Mouse (Mus musculus) cerebellum, adult 9-11 months (tissue): ENCODE results near the gene Tppp.
"Not testable (repeated sequence)": the region's sequence is repeated elsewhere in the genome, so short reads cannot be mapped to it uniquely, and the experiment has no call there.

Experiments used
- DNase-seq: peaks from one replicate; pipeline ENCODE4 v3.0.0; 2022

Gene Tppp

DNA sequence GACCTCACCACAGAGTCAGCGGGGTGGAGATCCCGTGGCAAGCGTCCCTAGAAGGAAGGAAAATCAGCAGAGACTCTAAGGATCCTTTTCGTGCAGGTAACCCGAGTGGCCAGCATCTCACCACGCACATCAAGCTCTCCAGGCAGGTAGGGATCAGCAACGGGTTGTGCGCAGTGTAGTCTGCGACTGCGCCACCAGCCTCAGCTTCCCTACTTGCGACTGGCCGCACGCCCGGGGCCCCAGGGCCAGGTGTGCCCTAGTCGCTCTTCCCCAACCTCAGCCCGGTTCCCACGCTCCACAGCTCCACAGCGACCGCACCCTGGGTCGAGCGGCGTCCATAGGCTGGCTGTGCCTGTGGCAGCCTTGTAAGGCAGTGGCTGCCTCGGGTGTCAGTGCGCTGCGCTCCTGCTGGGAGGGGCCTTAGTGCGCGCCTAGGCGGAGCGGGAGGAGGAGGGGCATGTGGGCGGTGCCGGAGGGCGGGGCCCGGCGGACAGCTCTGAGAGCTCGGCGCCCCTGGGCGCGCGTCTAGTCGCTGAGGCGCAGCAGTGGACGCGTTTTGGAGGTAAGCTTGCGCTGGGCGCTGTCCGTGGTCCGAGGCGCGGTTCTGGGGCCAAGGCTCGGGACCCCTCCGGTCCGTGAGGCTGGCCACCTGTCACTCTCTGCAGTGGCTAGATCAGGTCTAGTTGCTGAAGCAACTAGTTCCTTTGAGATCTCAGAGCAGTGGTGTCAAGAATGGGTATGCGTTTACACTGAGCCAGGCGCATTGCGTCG is at the start of gene Tppp:
Tppp (plus strand) TSS at position 460 of the 771 bp plus-strand sequence.
- DNase-seq = peak; percentile 96

GRCm38 (mm10) chr13:73960117-73960652 is 49.0 kb upstream of the Tppp start:
- no peak for DNase-seq

GRCm38 (mm10) chr13:73961177-73961576 is 48.0 kb upstream of the Tppp start:
- no peak for DNase-seq

- no peak for DNase-seq
Measured at GRCm38 (mm10) chr13:73963551-73963950, 45.7 kb upstream of the Tppp start, which contains the start of gene Zdhhc11. Gene Zdhhc11, plus strand, starts transcription at chr13:73963851.

DNA sequence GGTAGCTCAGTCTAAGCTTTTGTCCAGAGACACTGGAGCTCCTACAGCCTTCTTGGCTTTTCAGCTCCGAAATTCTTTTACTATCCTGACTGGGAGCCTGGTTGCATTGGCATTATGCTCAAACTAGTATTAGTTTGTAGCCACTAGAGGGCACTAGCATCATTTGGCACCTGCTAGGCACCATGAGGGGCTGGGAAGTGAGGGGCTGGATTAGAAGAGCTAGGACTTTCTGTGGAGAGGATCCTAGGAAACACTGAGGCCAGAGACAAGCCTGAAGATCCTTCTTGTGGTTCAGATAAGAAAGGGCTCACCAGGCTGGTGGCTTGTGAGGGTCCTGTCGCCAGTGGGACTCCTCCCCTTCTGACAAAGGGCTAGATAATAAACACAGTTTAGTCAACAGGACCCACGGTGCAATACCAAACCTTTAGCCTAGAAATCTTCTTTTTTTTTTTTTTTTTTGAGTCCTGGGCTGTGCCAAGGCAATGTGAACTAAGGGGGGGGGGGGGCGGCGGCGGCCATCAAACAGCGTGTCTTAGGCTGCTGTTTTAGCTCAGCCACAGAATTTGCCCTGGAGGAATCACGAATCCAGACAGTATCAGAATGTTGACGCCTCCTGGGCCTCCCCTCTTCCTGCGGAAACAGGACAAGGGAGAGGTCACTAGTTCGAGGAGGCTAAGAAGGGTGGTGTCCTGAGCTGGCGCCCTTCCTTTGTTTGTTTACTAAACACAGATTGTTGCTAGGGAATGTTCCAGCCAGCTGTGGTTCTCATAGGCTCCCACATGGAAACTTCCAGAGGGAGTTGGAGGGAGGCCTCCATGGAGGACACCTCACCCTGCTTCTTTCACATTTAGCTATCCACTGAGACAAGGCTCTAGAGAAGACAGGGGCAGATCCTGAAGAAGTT is 38.4 kb upstream of the Tppp start:
- DNase-seq = peak; percentile 66

DNA sequence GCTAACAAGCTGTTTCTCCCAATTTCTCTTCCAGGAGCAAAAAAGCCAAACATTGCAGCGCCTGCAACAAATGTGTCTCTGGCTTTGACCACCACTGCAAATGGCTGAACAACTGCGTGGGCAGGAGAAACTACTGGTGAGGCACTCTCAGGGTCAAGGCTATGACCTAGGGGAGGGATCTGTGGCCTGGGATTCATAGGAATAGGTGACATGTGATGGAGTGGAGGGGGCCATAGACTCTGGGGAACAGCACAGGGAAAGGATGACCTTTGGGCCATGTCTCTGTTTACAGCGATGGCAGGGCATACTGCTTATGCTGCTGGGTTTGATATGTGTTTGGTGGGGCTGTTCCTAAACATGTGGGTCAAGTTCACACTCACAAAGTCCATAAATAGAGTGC is 34.7 kb upstream of the Tppp start:
- no peak for DNase-seq

- DNase-seq = no peak
Measured at GRCm38 (mm10) chr13:73976935-73977334, 32.3 kb upstream of the Tppp start.

- no peak for DNase-seq
Measured at GRCm38 (mm10) chr13:73990325-73990724, 18.9 kb upstream of the Tppp start.

DNA sequence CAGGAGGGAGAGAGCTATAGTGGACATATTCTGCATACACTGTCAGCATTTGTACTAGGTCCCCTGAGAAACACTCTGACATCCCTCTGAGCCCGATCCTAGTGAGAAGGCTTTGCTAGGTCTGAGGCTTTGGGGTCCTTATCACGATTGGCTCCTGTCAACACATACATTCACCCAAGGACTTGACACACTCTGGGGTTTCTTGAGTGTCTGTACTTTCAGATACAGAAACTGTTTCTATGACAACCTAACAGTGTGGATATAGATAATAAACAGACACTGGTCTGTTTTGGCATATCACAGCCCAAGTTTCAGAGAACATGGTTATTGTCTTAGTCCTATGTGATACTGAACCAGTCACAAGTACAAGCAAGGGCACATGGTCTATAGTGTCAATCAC is 18.4 kb upstream of the Tppp start:
- DNase-seq = no peak

GRCm38 (mm10) chr13:73991267-73991666 is 17.9 kb upstream of the Tppp start:
- DNase-seq = no peak

GRCm38 (mm10) chr13:73996456-73996855 is 12.8 kb upstream of the Tppp start:
- DNase-seq = no peak

- DNase-seq = no peak
Measured at GRCm38 (mm10) chr13:74000519-74000918, 8.7 kb upstream of the Tppp start.

- no peak for DNase-seq
Measured at GRCm38 (mm10) chr13:74000961-74001360, 8.2 kb upstream of the Tppp start.

DNA sequence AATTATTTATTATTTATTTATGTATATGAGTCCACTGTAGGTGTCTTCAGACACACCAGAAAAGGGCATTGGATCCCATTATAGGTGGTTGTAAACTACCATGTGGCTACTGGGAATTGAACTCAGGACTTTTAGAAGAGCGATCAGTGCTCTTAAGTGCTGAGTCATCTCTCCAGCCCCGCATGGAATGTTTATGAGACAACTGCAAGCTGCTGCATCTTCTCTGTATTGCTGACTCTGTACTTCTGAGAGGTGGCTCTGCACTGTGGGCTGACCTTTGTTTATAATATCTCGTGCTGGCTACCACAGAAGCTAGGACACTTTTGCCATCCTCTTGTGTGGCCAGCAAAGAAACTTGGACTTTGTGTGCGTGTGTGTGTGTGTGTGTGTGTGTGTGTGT is 7.7 kb upstream of the Tppp start:
- DNase-seq = no peak

DNA sequence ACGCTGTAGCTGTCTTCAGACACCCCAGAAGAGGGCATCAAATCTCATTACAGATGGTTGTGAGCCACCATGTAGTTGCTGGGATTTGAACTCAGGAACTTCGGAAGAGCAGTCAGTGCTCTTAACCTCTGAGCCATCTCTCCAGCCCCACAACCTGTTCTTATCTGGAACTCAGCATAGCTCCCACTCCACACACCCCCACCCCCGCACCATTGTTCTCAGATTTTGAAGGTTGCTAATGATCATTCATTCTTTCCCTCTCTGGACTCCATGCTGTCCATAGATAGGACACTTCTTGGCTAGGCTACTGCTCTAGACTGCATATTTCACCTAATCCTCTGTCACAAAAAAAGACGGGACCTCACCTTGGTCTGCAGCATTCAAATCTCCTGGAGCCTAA is 2.3 kb upstream of the Tppp start:
- peak; percentile 9 for DNase-seq

GRCm38 (mm10) chr13:74008216-74008615 is 991 bp upstream of the Tppp start:
- peak; percentile 54 for DNase-seq

GRCm38 (mm10) chr13:74009791-74010614 is 796 bp downstream of the Tppp start:
- peak; percentile 88 for DNase-seq

DNA sequence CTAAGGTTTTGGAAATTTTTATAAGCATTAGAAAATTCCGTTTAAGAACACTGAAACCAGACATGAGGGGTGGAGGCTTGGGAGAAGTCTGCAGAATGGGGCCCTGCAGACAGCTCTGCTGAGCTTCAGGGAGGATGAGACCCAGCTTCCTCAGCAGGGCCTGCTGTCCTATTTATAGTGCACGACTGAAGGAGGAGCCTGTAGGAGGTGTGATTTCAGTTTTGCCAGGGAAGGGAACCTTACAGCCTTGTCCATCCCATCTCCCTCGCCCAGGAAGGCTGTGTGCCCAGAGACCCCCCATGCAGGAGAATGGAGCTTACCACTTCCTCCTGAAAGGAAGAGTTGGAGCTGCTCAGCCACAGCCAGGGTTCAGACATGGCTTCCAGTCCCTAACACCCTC is 1.5 kb downstream of the Tppp start:
- DNase-seq = peak; percentile 76

- DNase-seq = no peak
Measured at GRCm38 (mm10) chr13:74015908-74016307, 6.7 kb downstream of the Tppp start.

GRCm38 (mm10) chr13:74017426-74017825 is 8.2 kb downstream of the Tppp start:
- no peak for DNase-seq

DNA sequence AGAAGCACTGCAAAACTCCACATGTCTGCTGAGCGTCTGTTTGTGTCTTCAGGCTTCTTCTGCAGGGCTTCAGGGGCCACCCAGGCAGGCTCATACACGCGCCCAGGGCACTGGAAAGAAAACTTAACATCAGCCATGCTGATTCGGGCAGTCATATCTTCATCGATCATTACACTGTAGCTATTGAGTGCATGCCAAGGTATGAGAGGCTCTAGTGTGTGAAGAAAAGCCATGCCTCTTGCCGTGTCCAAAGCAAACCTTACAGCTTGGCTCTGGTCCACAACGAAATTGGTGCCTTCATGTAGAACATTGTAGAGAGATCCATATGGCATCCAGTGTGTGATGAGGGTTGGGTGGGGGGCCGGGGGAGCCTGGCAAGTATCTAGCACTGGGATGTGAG is 9.8 kb downstream of the Tppp start:
- DNase-seq = not testable (repeated sequence)
